Mouse (Mus musculus) MEL (cell line): Measurements from ENCODE around the gene Zfp790. TPM values are rescaled to one million over a fixed set of nuclear protein-coding genes. Genes with fewer than 3 reads are reported as not detected.

Source experiments
- DNase-seq: peaks from one replicate; pipeline ENCODE4 v3.0.0; 2011; ENCODE audit warnings: low read depth, low spot score
- H3K27ac ChIP-seq: 2 replicates; pipeline ENCODE4 v1.5.1; 2012; ENCODE audit warnings: low read depth, mild to moderate bottlenecking, control low read depth, low read length, moderate library complexity; ENCODE audit not compliant: control insufficient read depth
- H3K27me3 ChIP-seq, 2 experiments: fragments of 150-350 bp in 1 of 2; sonication (generic) in 1 of 2; 2 replicates each; pipeline ENCODE4 v1.6.1; 2012; ENCODE audit warnings: low read length in 2 of 2, mild to moderate bottlenecking in 2 of 2, improper control_type of control experiment in 1 of 2, moderate library complexity in 1 of 2; ENCODE audit not compliant: insufficient read depth in 2 of 2, control insufficient read depth in 1 of 2
- H3K36me3 ChIP-seq, 2 experiments: 2 replicates each; pipeline ENCODE4 v1.6.1; 2012 to 2014; ENCODE audit warnings: low read length in 2 of 2, improper control_type of control experiment in 1 of 2, inconsistent platforms in 1 of 2, mild to moderate bottlenecking in 1 of 2; ENCODE audit not compliant: insufficient read depth in 2 of 2, control insufficient read depth in 1 of 2
- H3K4me1 ChIP-seq, 2 experiments: fragments of 150-350 bp in 1 of 2; sonication (generic) in 1 of 2; 2 replicates each; pipeline ENCODE4 v1.6.1; 2012; ENCODE audit warnings: low read length in 2 of 2, improper control_type of control experiment in 1 of 2, mild to moderate bottlenecking in 1 of 2; ENCODE audit not compliant: insufficient read depth in 2 of 2, control insufficient read depth in 1 of 2
- H3K4me3 ChIP-seq, 2 experiments: fragments of 150-350 bp in 1 of 2; sonication (generic) in 1 of 2; 2 replicates each; pipeline ENCODE4 v1.5.1; 2012; ENCODE audit warnings: low read depth in 2 of 2, low read length in 2 of 2, mild to moderate bottlenecking in 2 of 2, moderate library complexity in 2 of 2, control low read depth in 1 of 2, improper control_type of control experiment in 1 of 2; ENCODE audit not compliant: control insufficient read depth in 1 of 2, insufficient read depth in 1 of 2
- H3K79me2 ChIP-seq: 2 replicates; pipeline ENCODE4 v1.6.1; 2012; ENCODE audit warnings: mild to moderate bottlenecking, low read length, moderate library complexity; ENCODE audit not compliant: control insufficient read depth, poor library complexity, insufficient read depth
- H3K9ac ChIP-seq: 2 replicates; pipeline ENCODE4 v1.6.1; 2012; ENCODE audit warnings: low read depth, mild to moderate bottlenecking, control low read depth, low read length, moderate library complexity; ENCODE audit not compliant: control insufficient read depth, poor library complexity, severe bottlenecking
- H3K9me3 ChIP-seq: fragments of 150-350 bp; sonication (generic); replicated peaks from 2 replicates; pipeline ENCODE4 v1.6.1; 2012; ENCODE audit warnings: mild to moderate bottlenecking, low read length, improper control_type of control experiment, moderate library complexity; ENCODE audit not compliant: insufficient read depth
- BHLHE40 ChIP-seq: IDR thresholded peaks from 2 replicates; pipeline ENCODE4 v1.6.1; 2012; ENCODE audit warnings: low read depth, mild to moderate bottlenecking, inconsistent platforms, low read length, improper control_type of control experiment, borderline replicate concordance
- CHD1 ChIP-seq: IDR thresholded peaks from 2 replicates; pipeline ENCODE4 v1.6.1; 2012; ENCODE audit warnings: low read depth, mild to moderate bottlenecking, inconsistent platforms, low read length, improper control_type of control experiment
- CTCF ChIP-seq, 3 experiments: IDR thresholded peaks in 2 of 3; conservative IDR thresholded peaks in 1 of 3; 2 replicates each; pipeline ENCODE4 v1.5.1; 2011 to 2012; ENCODE audit warnings: low read length in 3 of 3, low read depth in 2 of 3, mild to moderate bottlenecking in 2 of 3, improper control_type of control experiment in 1 of 3, inconsistent platforms in 1 of 3, mixed read lengths in 1 of 3, moderate library complexity in 1 of 3; ENCODE audit not compliant: control insufficient read depth in 1 of 3, insufficient read depth in 1 of 3, poor library complexity in 1 of 3, severe bottlenecking in 1 of 3
- ELF1 ChIP-seq: IDR thresholded peaks from 2 replicates; pipeline ENCODE4 v1.6.1; 2014; ENCODE audit warnings: low read depth, mild to moderate bottlenecking, inconsistent platforms, low read length, improper control_type of control experiment, moderate library complexity
- ETS1 ChIP-seq: IDR thresholded peaks from 2 replicates; pipeline ENCODE4 v1.6.1; 2012; ENCODE audit warnings: low read depth, mild to moderate bottlenecking, inconsistent platforms, low read length, improper control_type of control experiment, moderate library complexity
- GABPA ChIP-seq: IDR thresholded peaks from 2 replicates; pipeline ENCODE4 v1.6.1; 2012; ENCODE audit warnings: low read depth, mild to moderate bottlenecking, inconsistent platforms, low read length, improper control_type of control experiment, moderate library complexity
- GATA1 ChIP-seq: IDR thresholded peaks from 2 replicates; pipeline ENCODE4 v1.6.1; 2011; ENCODE audit warnings: low read depth, low read length, improper control_type of control experiment
- HCFC1 ChIP-seq: IDR thresholded peaks from 2 replicates; pipeline ENCODE4 v1.6.1; 2012; ENCODE audit warnings: low read depth, mild to moderate bottlenecking, inconsistent platforms, low read length, improper control_type of control experiment, moderate library complexity
- JUND ChIP-seq: IDR thresholded peaks from 2 replicates; pipeline ENCODE4 v1.6.1; 2011; ENCODE audit warnings: low read depth, mild to moderate bottlenecking, improper control_type of control experiment, low read length
- KAT2A ChIP-seq: conservative IDR thresholded peaks from 2 replicates; pipeline ENCODE4 v1.6.1; 2012; ENCODE audit warnings: low read depth, low read length, improper control_type of control experiment, inconsistent platforms
- MAFK ChIP-seq: IDR thresholded peaks from 2 replicates; pipeline ENCODE4 v1.6.1; 2011; ENCODE audit warnings: low read depth, mild to moderate bottlenecking, low read length, improper control_type of control experiment, borderline replicate concordance
- MAX ChIP-seq: IDR thresholded peaks from 2 replicates; pipeline ENCODE4 v1.6.1; 2011; ENCODE audit warnings: low read length, improper control_type of control experiment
- MAZ ChIP-seq: IDR thresholded peaks from 2 replicates; pipeline ENCODE4 v1.6.1; 2012; ENCODE audit warnings: low read depth, mild to moderate bottlenecking, inconsistent platforms, low read length, improper control_type of control experiment
- MEF2A ChIP-seq: IDR thresholded peaks from 2 replicates; pipeline ENCODE4 v1.6.1; 2014; ENCODE audit warnings: low read depth, mild to moderate bottlenecking, inconsistent platforms, low read length, improper control_type of control experiment; ENCODE audit not compliant: poor library complexity, insufficient replicate concordance, severe bottlenecking; ENCODE audit errors: extremely low read depth
- MYB ChIP-seq: IDR thresholded peaks from 2 replicates; pipeline ENCODE4 v1.6.1; 2011; ENCODE audit warnings: mild to moderate bottlenecking, low read depth, low read length, improper control_type of control experiment
- MYC ChIP-seq: IDR thresholded peaks from 2 replicates; pipeline ENCODE4 v1.6.1; 2011; ENCODE audit warnings: low read depth, mild to moderate bottlenecking, low read length, improper control_type of control experiment, moderate library complexity
- NELFE ChIP-seq: IDR thresholded peaks from 2 replicates; pipeline ENCODE4 v1.6.1; 2011; ENCODE audit warnings: low read depth, low read length, improper control_type of control experiment
- POLR2AphosphoS5 ChIP-seq: IDR thresholded peaks from 2 replicates; pipeline ENCODE4 v1.6.1; 2012; ENCODE audit warnings: low read depth, borderline replicate concordance, mild to moderate bottlenecking, inconsistent platforms, low read length, moderate library complexity, mixed read lengths
- RAD21 ChIP-seq: IDR thresholded peaks from 2 replicates; pipeline ENCODE4 v1.6.1; 2011; ENCODE audit warnings: mild to moderate bottlenecking, low read depth, low read length, improper control_type of control experiment
- TBP ChIP-seq: IDR thresholded peaks from 2 replicates; pipeline ENCODE4 v1.8.0; 2011; ENCODE audit warnings: low read depth, low read length, improper control_type of control experiment
- TCF12 ChIP-seq: IDR thresholded peaks from 2 replicates; pipeline ENCODE4 v1.6.1; 2014; ENCODE audit warnings: low read depth, mild to moderate bottlenecking, inconsistent platforms, low read length, improper control_type of control experiment, moderate library complexity
- ZKSCAN1 ChIP-seq: IDR thresholded peaks from 2 replicates; pipeline ENCODE4 v1.6.1; 2012; ENCODE audit warnings: low read depth, mild to moderate bottlenecking, inconsistent platforms, low read length, improper control_type of control experiment, moderate library complexity
- ZMIZ1 ChIP-seq: IDR thresholded peaks from 2 replicates; pipeline ENCODE4 v1.6.1; 2012; ENCODE audit warnings: low read depth, mild to moderate bottlenecking, inconsistent platforms, low read length, improper control_type of control experiment, moderate library complexity
- ZNF384 ChIP-seq: IDR thresholded peaks from 2 replicates; pipeline ENCODE4 v1.6.1; 2012; ENCODE audit warnings: low read depth, mild to moderate bottlenecking, inconsistent platforms, low read length, improper control_type of control experiment
- polyA plus RNA-seq, 2 experiments: library from polyadenylated mRNA; stranded (reverse) in 1 of 2; unstranded in 1 of 2; fragments of >175 nt in 1 of 2; fragments of >200 nt in 1 of 2; gene quantifications; 2 replicates each; pipeline versions ENCODE4 v1.2.1 to v1.2.4; 2012; ENCODE audit warnings: low replicate concordance in 2 of 2, low read depth in 1 of 2; ENCODE audit not compliant: insufficient read length in 2 of 2, insufficient read depth in 1 of 2, missing spikeins in 1 of 2
- total RNA-seq: library from RNA; depleted of rRNA; stranded (reverse); fragments of 300-350 nt; gene quantifications from 2 replicates; pipeline ENCODE4 v1.2.3, GENCODE M21; 2012

Gene Zfp790
- total and polyA plus RNA-seq, 3 experiments, result 3.8 to 4.9 TPM; not detected in 1

DNA sequence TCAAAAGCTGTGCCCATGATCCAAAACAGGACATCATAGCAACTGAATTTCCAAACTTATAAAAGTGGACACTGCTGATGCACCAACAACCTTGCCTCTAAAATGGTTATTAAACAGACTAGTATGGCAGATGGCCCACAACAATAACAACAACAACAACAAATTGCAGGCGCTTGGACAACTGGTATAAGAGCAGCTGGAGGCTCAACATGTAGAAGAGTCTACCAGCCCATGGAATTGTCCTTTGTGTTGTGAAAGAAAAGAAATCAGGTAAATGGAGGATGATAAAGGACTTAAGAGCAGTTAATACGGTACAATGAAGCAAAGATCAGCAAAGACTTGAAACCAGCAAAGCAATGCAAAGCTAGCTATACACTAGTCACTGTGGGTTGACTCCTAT, 1.5 kb upstream of the Zfp790 start:
- DNase-seq, result no peak
- H3K27me3 ChIP-seq, result no peaks in the 10 kb centered on the region
- TF ChIP-seq ZNF384 (no peak), POLR2AphosphoS5 (no peak), MEF2A (no peak), CHD1 (no peak), TBP (no peak), NELFE (no peak), MYC (no peak), RAD21 (no peak), ZKSCAN1 (no peak), HCFC1 (no peak), ELF1 (no peak), GATA1 (no peak), ZMIZ1 (no peak), TCF12 (no peak), MYB (no peak), GABPA (no peak), ETS1 (no peak), KAT2A (no peak), MAZ (no peak)
- no peak overlapping the region for H3K27ac ChIP-seq
- peaks cover 2 to 6% of the 10 kb centered on the region in 2 experiments; a peak in 3 of 4 replicates for H3K4me1 ChIP-seq
- H3K79me2 ChIP-seq, result 0 out of 2 replicates have a peak, but pooled peaks cover 2% of the 10 kb centered on the region
- H3K4me3 ChIP-seq, result no peak overlapping the region
- H3K9ac ChIP-seq, result no peak overlapping the region
- H3K9me3 ChIP-seq, result no peaks in the 10 kb centered on the region
- peaks cover 0 to 5% of the 10 kb centered on the region in 2 experiments; a peak in 2 of 4 replicates for H3K36me3 ChIP-seq

DNA sequence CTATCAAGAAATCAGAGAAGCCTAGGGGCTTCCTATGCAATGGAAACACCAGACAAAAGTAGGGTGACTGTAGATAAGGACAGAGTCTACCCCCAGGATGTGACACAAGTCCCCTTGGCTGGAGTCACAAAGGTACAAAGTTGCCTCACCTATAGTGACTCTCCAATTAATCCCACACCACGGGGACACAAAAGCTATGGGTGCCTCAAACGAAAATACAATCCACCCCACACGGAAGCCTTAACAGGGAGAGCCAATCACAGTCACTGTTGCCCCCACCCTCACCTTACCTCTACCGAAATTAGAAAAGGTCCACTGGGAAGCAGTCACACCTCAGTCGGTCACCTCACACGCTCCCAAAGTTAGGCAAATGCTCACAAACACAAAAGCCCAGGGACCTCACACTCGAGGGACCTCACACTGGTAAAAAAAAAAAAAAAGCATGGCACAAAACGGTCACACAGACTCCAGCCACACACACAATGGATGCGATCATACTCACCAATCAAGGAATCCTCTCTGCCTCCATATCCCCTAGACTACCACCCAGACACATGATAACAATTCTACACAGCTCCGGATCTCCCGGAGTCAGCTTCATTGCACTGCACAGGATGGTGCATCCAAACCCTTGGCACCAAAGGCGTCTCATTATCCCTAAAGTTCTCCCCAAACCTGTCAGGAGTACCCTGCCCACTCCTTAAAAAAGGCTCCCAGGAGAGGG, 691 bp upstream of the Zfp790 start:
- peaks cover 6% of the 10 kb centered on the region in 2 experiments for H3K4me1 ChIP-seq
- H3K4me3 ChIP-seq, result peak overlapping the region; percentile 88 to 91
- H3K36me3 ChIP-seq, result peaks cover 0 to 8% of the 10 kb centered on the region in 2 experiments; a peak in 2 of 4 replicates
- TF ChIP-seq POLR2AphosphoS5 (no peak), MAZ (peak; percentile 45; the same call in 1 of the 2 replicates), TCF12 (no peak), CTCF (IDR thresholded peaks at IDR 0.05 in 2 of 3, conservative IDR thresholded peaks at IDR 0.05 in 1 of 3; ENCODE audit: control insufficient read depth in 1 of 3, insufficient read depth in 1 of 3, low read depth in 2 of 3, low read length in 3 of 3, poor library complexity in 1 of 3, severe bottlenecking in 1 of 3) (no peak), GATA1 (0 out of 2 replicates have a peak, but pooled peaks have one; percentile 29), NELFE (no peak), ELF1 (no peak), JUND (no peak), MAFK (no peak), ZKSCAN1 (no peak), MAX (0 out of 2 replicates have a peak, but pooled peaks have one; percentile 26), ZNF384 (peak; percentile 78), CHD1 (no peak), BHLHE40 (no peak)
- no peaks in the 10 kb centered on the region for H3K9me3 ChIP-seq
- peak overlapping the region; percentile 59 for H3K27ac ChIP-seq
- no peaks in the 10 kb centered on the region for H3K27me3 ChIP-seq
- peak overlapping the region; percentile 66 for H3K9ac ChIP-seq
- peak; percentile 54 for DNase-seq
- H3K79me2 ChIP-seq, result 0 out of 2 replicates have a peak, but pooled peaks cover 2% of the 10 kb centered on the region
